Mouse (Mus musculus) cerebellum, postnatal 36 days (tissue): ENCODE results near the gene Kcnj13.

Source experiments
- DNase-seq, 2 experiments: peaks; one replicate each; pipeline ENCODE4 v3.0.0; 2021 to 2022; ENCODE audit warnings: mixed read lengths in 2 of 2

The Kcnj13 gene

DNA sequence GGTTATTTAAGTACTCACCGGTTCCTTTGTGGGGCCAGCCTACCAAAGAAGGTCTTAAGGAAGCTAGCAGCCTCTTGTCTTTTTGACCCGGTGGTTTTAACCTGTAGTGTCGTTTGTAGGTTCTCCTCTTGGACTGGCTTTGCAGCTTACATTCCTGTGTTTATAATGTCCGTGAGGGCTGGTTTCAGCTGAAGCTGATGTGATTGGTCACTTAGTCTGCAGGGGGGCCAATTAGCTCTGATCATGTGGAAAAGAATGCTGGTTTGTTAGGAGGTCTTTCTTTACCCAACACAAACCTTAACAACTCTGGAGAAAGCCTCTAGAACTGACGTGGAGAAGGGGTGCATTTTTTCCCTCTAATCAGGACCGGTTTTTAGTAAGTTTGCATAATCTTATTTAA, at the start of gene Kcnj13:
TSS of gene Kcnj13 (minus strand) at position 136 of the 400 bp plus-strand sequence.
- no peak for DNase-seq

GRCm38 (mm10) chr1:87436583-87436982, 42.1 kb upstream of the Kcnj13 start:
- no peak for DNase-seq

DNA sequence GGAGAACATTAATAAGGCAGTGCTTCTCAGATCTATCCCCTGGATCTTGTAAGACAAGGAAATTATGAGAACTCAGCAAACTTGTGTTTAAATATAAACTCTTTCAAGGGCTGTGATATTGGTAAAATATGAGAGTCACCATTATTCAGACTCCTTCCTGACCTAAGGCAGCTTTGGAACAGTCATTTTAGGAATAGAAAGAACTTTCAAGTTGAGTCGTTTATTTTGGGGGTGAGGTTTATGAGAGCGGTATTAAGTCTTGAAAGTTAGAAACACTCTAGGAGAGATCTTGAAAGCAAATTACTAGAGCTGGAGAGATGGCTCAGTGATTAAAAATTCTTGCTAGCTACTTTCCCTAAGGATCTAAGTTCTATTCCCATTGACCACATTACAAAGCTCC, 40.6 kb upstream of the Kcnj13 start:
- no peak for DNase-seq

GRCm38 (mm10) chr1:87418733-87419132, 24.2 kb upstream of the Kcnj13 start:
- DNase-seq = peak in 1 of 2 experiments; percentile 16

GRCm38 (mm10) chr1:87409380-87409779, 14.9 kb upstream of the Kcnj13 start:
- no peak for DNase-seq

DNA sequence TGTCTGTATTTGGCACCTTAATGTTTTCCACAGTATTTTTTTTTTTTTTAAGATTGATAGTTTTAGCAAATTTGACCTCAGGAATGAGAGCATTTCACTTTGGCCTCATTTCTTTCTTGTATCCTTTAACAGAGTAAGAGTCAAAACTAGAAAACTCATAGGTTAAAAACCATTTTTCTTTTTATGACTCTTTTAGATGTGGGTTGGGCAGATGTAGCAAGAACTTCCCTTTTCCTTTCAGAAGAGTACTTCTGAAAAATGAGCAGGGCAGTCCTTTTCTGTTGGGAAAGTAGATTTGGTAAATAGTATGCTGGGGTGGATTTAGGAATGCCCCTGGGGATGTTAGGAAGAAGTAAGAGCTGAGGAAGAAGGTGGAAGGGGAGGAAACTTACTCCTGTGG, 11.5 kb upstream of the Kcnj13 start:
- DNase-seq = no peak

DNA sequence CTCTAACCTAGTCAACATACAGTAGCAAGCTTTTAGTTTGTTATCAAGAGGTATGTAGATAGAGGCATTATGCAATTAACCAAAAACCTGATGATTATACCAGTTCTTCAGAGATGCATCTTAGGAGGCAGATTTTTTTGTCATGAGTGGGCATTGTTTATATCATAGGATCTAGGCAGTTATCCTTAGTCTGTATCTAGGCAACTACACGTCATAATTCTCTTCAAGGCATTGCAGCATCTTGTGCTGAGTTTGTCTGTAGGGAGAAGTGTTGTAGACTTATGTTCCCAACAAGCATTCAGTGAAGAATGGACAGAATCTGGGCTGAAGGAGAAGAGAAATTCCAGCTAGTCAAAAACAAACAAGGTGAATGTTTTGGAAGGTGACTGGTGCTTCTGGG, 10.2 kb upstream of the Kcnj13 start:
- DNase-seq = no peak

- no peak for DNase-seq
Observed at GRCm38 (mm10) chr1:87396923-87397586, 2.5 kb upstream of the Kcnj13 start.

GRCm38 (mm10) chr1:87393444-87394195, 909 bp downstream of the Kcnj13 start:
- no peak for DNase-seq

- no peak for DNase-seq
Observed at GRCm38 (mm10) chr1:87386436-87387092, 8.0 kb downstream of the Kcnj13 start.

DNA sequence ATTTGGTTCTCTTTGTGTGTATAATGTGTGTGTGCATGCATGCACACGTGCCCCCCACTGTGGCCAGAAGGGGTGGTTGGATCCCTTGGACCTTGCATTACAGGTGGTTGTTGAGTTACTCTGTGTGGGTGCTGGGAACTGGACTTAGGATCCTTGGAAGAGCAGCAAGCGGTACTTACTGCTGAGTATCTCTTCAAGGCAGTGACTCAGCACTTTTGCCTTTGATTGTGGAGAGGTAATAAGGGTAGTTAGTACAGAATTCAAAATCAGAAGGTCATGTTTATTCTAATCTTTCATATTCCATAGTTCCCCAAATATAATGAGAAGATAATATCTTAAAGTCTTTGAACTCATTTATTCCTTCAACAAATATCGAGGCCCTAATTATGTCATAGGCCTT, 13.4 kb downstream of the Kcnj13 start:
- no peak for DNase-seq

DNA sequence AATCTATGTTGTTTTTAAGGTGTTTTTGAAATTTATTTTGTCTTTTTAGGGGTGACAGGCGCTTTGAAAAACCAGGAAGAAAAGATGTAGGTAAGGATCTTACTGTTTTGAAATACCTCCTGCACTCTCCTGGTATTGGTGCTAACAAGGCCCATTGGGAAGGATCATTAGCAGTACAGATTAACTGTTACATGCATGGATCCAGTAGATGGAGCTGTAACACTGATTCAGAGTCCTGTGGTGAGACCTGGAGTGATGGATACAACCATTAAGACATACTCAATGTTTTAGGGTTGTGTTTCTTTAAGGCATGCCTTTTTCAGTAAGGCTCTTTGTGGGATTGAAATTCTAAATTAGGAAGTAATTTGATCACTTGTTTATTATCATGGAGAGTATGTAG, 14.6 kb downstream of the Kcnj13 start:
- DNase-seq = no peak

DNA sequence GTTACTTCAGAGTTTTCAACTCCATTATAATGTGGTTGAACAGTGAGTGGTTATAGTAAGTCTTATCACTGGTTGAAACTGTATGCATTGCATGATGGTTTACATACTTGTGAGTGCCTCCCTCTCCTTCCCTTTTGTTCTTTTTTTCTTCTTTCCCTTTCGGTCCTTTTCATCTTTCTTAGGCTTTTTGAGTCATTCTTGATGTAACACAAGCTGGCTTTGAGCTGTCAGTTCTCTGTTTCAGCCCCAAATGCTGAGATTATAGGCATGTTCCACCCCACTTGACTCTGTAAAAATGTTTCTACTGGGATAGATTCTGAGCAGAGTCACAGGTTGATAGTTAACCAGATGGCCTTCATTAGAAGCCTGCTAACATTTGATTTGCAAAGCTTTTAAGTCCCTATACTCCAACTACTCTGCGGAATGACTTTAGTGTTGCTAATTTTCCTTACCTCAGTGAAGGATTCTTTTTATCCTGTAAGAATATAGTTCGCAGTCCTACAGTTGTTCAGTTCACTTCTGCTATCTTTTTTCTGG, 16.4 kb downstream of the Kcnj13 start:
- DNase-seq = no peak

- DNase-seq = no peak
Observed at GRCm38 (mm10) chr1:87360276-87360675, 34.3 kb downstream of the Kcnj13 start.

- peak in 1 of 2 experiments; percentile 7 for DNase-seq
Observed at GRCm38 (mm10) chr1:87350576-87350975, 44.0 kb downstream of the Kcnj13 start.
